Mouse (Mus musculus): ENCODE data around the gene Nr2c1. TPM values are rescaled to one million over a fixed set of nuclear protein-coding genes. Genes with fewer than 3 reads are reported as not detected.

The Nr2c1 gene
- polyA plus RNA-seq, 1 experiment, result 2.8 TPM

DNA sequence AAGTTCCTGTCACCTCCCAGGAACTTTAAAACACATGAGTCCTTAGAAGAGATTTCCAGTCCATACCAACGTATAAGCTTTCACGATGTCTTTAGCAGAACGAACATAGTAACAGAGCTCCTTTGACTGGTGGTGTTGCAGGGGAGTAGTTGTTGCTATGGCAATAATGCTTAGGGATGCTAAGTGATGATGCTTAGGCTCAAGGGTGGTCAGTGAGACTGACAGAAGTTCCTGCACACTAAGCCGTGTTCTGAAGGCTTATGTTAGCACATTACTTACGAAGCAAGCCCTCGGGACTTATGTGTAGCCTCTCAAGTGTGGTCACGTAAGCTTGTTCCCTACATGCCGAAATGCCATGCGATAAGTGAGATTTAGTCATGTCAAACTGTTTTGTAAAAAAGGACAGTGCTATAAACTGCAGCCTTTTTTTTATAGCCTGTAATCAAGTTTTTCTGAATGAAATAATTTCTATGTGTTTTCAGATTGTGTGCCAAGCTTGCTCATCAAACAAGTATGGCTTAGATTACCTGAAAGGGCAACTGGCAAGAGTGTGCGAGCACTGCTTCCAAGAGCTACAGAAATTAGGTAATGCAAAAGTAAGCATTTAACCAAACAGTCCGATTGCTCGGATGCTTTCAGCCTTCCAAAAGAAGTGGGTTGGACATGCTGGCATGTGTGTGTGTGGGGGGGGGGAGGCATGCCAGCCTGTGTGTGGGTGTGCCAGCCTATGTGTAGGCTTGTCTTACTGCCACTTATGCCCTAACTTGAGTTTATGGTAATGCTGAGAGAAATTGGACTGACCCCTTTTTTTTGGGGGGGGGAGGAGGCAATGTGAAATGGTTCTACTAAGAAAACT lies 13.1 kb upstream of the Nr2c1 start:
- Histone ChIP-seq H3K4me3 (ENCODE audit: low read depth, low read length) (no peak overlapping the region), H3K27me3 (ENCODE audit: control insufficient read depth, insufficient read depth, low read length) (no peaks in the 10 kb centered on the region), H3K27ac (ENCODE audit: insufficient read depth, low read depth, low read length) (no peak overlapping the region), H3K4me1 (ENCODE audit: control insufficient read depth, insufficient read depth, insufficient read length, low read length) (peaks cover 3% of the 10 kb centered on the region), H3K36me3 (ENCODE audit: control insufficient read depth, insufficient read depth, low read length) (peaks cover 6% of the 10 kb centered on the region)
- TF ChIP-seq CTCF (IDR thresholded peaks at IDR 0.05; ENCODE audit: extremely low read depth, insufficient read length, insufficient replicate concordance, low read depth, low read length) (no peak), POLR2A (IDR thresholded peaks at IDR 0.05; ENCODE audit: low read depth, low read length) (no peak)
- WGBS, result 93% methylated on average over 12 of the region's 12 CpGs

DNA sequence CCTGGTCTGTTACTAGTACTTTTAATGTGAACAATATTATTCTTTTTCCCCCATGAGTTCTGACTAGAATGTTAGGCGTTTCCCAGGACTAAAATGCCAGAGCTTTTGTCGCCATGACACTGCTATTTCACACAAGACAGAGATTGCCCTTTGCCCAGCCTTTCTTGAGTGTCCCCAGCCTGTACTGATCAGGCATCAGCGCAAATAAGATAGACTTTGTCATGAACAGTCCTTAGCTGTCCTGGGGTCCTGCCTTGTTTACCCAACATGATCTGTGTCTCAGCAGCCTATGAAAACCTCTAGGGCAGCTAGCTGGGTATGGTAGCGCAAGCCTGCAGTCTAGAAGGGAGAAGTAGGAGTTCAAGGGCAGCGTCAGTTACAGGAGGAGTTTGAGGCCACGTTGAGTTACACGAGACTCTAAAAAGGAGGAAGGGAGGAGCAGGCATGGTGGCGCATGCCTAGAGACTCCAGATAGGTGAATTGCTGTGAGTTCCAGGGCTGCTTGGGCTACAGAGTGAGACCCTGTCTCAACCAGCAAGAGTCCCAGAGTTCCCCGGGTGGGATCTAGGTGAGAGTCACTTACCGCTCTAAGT lies 8.8 kb upstream of the Nr2c1 start:
- no peak overlapping the region for H3K27ac ChIP-seq (ENCODE audit: insufficient read depth, low read depth, low read length)
- H3K27me3 ChIP-seq (ENCODE audit: control insufficient read depth, insufficient read depth, low read length), result no peaks in the 10 kb centered on the region
- H3K36me3 ChIP-seq (ENCODE audit: control insufficient read depth, insufficient read depth, low read length), result peaks cover 5% of the 10 kb centered on the region
- no peak for TF ChIP-seq POLR2A (IDR thresholded peaks at IDR 0.05; ENCODE audit: low read depth, low read length)
- TF ChIP-seq CTCF (IDR thresholded peaks at IDR 0.05; ENCODE audit: extremely low read depth, insufficient read length, insufficient replicate concordance, low read depth, low read length), result no peak
- H3K4me1 ChIP-seq (ENCODE audit: control insufficient read depth, insufficient read depth, insufficient read length, low read length), result peaks cover 3% of the 10 kb centered on the region
- WGBS, result 86% methylated on average over 10 of the region's 10 CpGs
- no peak overlapping the region for H3K4me3 ChIP-seq (ENCODE audit: low read depth, low read length)

DNA sequence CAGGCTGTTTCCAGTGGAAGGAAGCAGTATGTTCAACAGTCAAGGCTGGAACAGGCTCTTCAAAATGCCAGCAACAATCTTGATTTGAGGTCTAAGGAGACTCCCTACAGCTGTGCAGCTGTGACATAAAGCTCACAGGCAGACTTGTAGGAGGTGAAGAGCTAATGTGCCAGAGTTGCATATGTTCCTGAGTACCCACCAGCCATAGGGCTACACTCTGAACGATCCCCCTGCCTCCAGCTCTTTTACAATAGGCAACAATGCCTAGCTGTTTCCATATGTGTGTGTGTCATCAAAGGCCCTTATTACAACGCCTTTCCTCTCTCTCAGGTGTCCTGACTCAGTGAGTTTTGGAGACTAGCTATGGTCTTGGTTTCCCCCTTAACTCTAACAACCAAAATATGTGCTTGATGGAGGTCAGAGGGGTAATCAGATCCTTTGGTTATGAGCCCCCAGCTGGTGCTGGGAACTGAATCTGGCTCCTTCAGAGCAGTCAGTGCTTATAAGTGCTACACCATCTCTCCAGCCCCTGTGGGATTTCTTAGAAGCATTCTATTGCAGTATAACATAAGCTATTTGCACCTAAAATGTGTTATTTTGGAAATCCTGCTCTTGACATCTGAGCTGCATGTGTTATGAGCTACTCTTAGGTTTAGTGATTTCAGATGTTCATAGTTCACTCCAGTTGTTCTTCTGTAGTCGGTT lies 7.4 kb upstream of the Nr2c1 start:
- Histone ChIP-seq H3K4me1 (ENCODE audit: control insufficient read depth, insufficient read depth, insufficient read length, low read length) (peaks cover 3% of the 10 kb centered on the region), H3K27me3 (ENCODE audit: control insufficient read depth, insufficient read depth, low read length) (no peaks in the 10 kb centered on the region), H3K4me3 (ENCODE audit: low read depth, low read length) (no peak overlapping the region), H3K27ac (ENCODE audit: insufficient read depth, low read depth, low read length) (no peak overlapping the region), H3K36me3 (ENCODE audit: control insufficient read depth, insufficient read depth, low read length) (peaks cover 5% of the 10 kb centered on the region)
- WGBS, result 87% methylated on average over 3 of the region's 3 CpGs
- no peak for TF ChIP-seq POLR2A (IDR thresholded peaks at IDR 0.05; ENCODE audit: low read depth, low read length)
- TF ChIP-seq CTCF (IDR thresholded peaks at IDR 0.05; ENCODE audit: extremely low read depth, insufficient read length, insufficient replicate concordance, low read depth, low read length), result no peak

DNA sequence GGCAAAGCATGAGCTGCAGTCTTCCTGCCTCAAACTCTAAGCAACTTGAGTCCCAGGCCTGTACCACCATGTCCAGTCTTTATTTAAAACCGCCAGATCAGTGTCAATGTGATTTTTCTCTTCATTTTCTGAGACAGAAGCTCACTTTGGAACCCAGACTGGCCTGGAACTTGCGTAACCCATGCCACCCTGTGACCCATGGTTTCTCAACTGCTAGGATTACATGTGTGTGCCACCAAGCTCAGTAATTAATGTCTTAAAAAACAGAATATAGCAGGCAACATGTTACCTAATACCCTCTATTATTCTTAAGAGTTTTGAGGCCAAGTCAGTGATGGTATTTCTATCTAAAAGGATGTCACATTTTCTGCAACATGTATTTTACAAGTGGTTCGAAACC lies 5.4 kb upstream of the Nr2c1 start:
- Histone ChIP-seq H3K4me3 (ENCODE audit: low read depth, low read length) (no peak overlapping the region), H3K27ac (ENCODE audit: insufficient read depth, low read depth, low read length) (no peak overlapping the region)
- 94% methylated on average over 3 of the region's 3 CpGs for WGBS

DNA sequence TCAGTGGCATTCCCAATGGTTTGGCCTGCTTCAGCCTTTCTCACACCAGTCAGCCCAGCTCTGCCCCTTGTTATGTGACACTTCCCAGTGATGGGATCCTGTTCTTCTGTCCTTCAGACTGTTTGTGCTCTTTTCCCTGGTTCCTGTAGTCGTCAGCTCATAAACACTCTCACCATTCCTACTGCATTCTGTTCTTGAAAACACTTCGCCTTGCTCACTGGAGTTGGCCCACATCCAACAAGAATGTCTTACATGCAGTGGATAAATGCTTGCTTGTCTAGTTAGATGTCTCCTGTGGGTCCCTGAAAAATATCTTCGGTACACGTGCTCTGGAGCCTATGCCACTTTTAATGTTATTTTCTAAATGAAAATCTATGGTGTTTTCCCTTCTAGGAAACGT lies 3.2 kb upstream of the Nr2c1 start:
- no peaks in the 10 kb centered on the region for H3K27me3 ChIP-seq (ENCODE audit: control insufficient read depth, insufficient read depth, low read length)
- H3K4me1 ChIP-seq (ENCODE audit: control insufficient read depth, insufficient read depth, insufficient read length, low read length), result peaks cover 9% of the 10 kb centered on the region
- WGBS, result 75% methylated on average over 5 of the region's 5 CpGs
- no peak overlapping the region for H3K27ac ChIP-seq (ENCODE audit: insufficient read depth, low read depth, low read length)
- H3K36me3 ChIP-seq (ENCODE audit: control insufficient read depth, insufficient read depth, low read length), result no peaks in the 10 kb centered on the region; the same call in none of the 2 replicates
- no peak overlapping the region for H3K4me3 ChIP-seq (ENCODE audit: low read depth, low read length)
- no peak for TF ChIP-seq CTCF (IDR thresholded peaks at IDR 0.05; ENCODE audit: extremely low read depth, insufficient read length, insufficient replicate concordance, low read depth, low read length)
- no peak for TF ChIP-seq POLR2A (IDR thresholded peaks at IDR 0.05; ENCODE audit: low read depth, low read length)

More for the DNA sequence above, 5.4 kb upstream of the Nr2c1 start:
- Histone ChIP-seq H3K36me3 (ENCODE audit: control insufficient read depth, insufficient read depth, low read length) (peaks cover 3% of the 10 kb centered on the region), H3K27me3 (ENCODE audit: control insufficient read depth, insufficient read depth, low read length) (no peaks in the 10 kb centered on the region), H3K4me1 (ENCODE audit: control insufficient read depth, insufficient read depth, insufficient read length, low read length) (peaks cover 5% of the 10 kb centered on the region)
- TF ChIP-seq CTCF (IDR thresholded peaks at IDR 0.05; ENCODE audit: extremely low read depth, insufficient read length, insufficient replicate concordance, low read depth, low read length) (no peak), POLR2A (IDR thresholded peaks at IDR 0.05; ENCODE audit: low read depth, low read length) (no peak)

DNA sequence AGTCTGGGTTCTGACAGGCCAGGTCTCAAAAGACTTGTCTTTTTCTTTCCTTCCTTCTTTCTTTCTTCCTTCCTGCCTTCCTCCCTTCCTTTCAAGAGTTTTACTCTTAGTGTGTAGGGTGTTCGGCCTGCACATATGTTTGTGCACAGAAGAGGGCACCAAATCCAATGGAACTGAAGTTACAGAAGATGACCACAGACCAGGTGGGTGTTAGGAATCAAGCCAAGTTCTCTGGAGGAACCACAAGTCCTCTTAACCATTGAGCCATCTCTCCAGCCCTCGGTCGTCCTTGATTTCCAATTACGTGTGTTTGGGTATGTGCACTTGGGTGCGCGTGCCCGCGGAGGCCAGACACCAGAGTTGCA lies 450 bp upstream of the Nr2c1 start:
- no peak for TF ChIP-seq POLR2A (IDR thresholded peaks at IDR 0.05; ENCODE audit: low read depth, low read length)
- no peak for TF ChIP-seq CTCF (IDR thresholded peaks at IDR 0.05; ENCODE audit: extremely low read depth, insufficient read length, insufficient replicate concordance, low read depth, low read length)
- Histone ChIP-seq H3K27me3 (ENCODE audit: control insufficient read depth, insufficient read depth, low read length) (no peaks in the 10 kb centered on the region), H3K27ac (ENCODE audit: insufficient read depth, low read depth, low read length) (peak overlapping the region; percentile 89), H3K4me1 (ENCODE audit: control insufficient read depth, insufficient read depth, insufficient read length, low read length) (peaks cover 9% of the 10 kb centered on the region), H3K36me3 (ENCODE audit: control insufficient read depth, insufficient read depth, low read length) (no peaks in the 10 kb centered on the region), H3K4me3 (ENCODE audit: low read depth, low read length) (peak overlapping the region; percentile 84)
- WGBS, result 5% methylated on average over 8 of the region's 8 CpGs

DNA sequence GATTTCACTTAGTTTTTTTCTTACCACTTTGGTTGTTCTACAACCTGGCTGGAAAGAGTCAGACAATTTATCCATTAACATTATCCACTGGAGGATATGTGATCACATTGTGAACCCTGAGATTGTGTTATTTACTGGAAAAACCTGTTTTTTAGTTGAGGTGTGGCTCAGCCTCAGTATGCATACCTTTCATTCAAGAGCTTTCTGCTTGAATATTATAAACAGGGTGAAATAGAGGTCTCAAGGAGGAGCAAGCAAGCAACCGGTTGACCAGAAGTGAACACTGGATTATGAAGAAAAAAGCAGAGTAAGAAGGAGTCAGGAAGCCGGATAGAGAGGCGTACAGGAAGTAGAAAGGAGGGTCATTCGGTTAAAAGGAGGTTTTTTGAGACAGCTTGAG lies 3.7 kb downstream of the Nr2c1 start:
- Histone ChIP-seq H3K4me3 (ENCODE audit: low read depth, low read length) (no peak overlapping the region), H3K27ac (ENCODE audit: insufficient read depth, low read depth, low read length) (no peak overlapping the region), H3K36me3 (ENCODE audit: control insufficient read depth, insufficient read depth, low read length) (no peaks in the 10 kb centered on the region), H3K27me3 (ENCODE audit: control insufficient read depth, insufficient read depth, low read length) (no peaks in the 10 kb centered on the region), H3K4me1 (ENCODE audit: control insufficient read depth, insufficient read depth, insufficient read length, low read length) (peaks cover 14% of the 10 kb centered on the region)
- WGBS, result 68% methylated on average over 4 of the region's 4 CpGs
- no peak for TF ChIP-seq CTCF (IDR thresholded peaks at IDR 0.05; ENCODE audit: extremely low read depth, insufficient read length, insufficient replicate concordance, low read depth, low read length)
- TF ChIP-seq POLR2A (IDR thresholded peaks at IDR 0.05; ENCODE audit: low read depth, low read length), result no peak
